Mouse (Mus musculus) heart, adult 2 months (tissue): ENCODE results near the gene Mapk13. TPM values are rescaled to one million over a fixed set of nuclear protein-coding genes. Genes with fewer than 3 reads are reported as not detected.
"Not testable (repeated sequence)": the region's sequence is repeated elsewhere in the genome, so short reads cannot be mapped to it uniquely, and the experiment has no call there.

Source experiments
- DNase-seq, 2 experiments: peaks; one replicate each; pipeline ENCODE4 v3.0.0; 2021
- H3K27ac ChIP-seq: fragments of 200-600 bp; 2 replicates; pipeline ENCODE4 v1.8.1; 2022
- H3K27me3 ChIP-seq: fragments of 200-500 bp; 2 replicates; pipeline ENCODE4 v1.6.1; 2012; ENCODE audit warnings: mild to moderate bottlenecking, low read length, inconsistent platforms, mixed read lengths; ENCODE audit not compliant: control insufficient read depth, insufficient read depth
- H3K36me3 ChIP-seq: fragments of 200-500 bp; 2 replicates; pipeline ENCODE4 v1.6.1; 2012; ENCODE audit warnings: low read length, inconsistent platforms; ENCODE audit not compliant: control insufficient read depth, insufficient read depth
- H3K4me1 ChIP-seq: fragments of 200-500 bp; 2 replicates; pipeline ENCODE4 v1.6.1; 2011; ENCODE audit warnings: low read length; ENCODE audit not compliant: control insufficient read depth, insufficient read depth
- H3K4me3 ChIP-seq: fragments of 200-600 bp; 2 replicates; pipeline ENCODE4 v1.8.1; 2022
- H3K79me2 ChIP-seq: fragments of 200-500 bp; replicated peaks from 2 replicates; pipeline ENCODE4 v1.6.1; 2012; ENCODE audit warnings: mild to moderate bottlenecking, inconsistent platforms, low read length, moderate library complexity, mixed read lengths; ENCODE audit not compliant: control insufficient read depth, insufficient read depth
- H3K9ac ChIP-seq: fragments of 200-500 bp; 2 replicates; pipeline ENCODE4 v1.6.1; 2012; ENCODE audit warnings: low read depth, mild to moderate bottlenecking, control low read depth, inconsistent platforms, low read length, mixed read lengths
- CTCF ChIP-seq: fragments of 200-600 bp; IDR thresholded peaks from 2 replicates; pipeline ENCODE4 v1.8.1; 2022; ENCODE audit warnings: antibody characterized with exemption, mild to moderate bottlenecking, moderate library complexity
- EP300 ChIP-seq: fragments of 200-500 bp; IDR thresholded peaks from 2 replicates; pipeline ENCODE4 v1.6.1; 2011; ENCODE audit warnings: low read depth, low read length, control low read depth; ENCODE audit not compliant: insufficient read depth
- POLR2A ChIP-seq: fragments of 200-500 bp; IDR thresholded peaks from 2 replicates; pipeline ENCODE4 v1.6.1; 2011; ENCODE audit warnings: mild to moderate bottlenecking, low read depth, low read length, control low read depth; ENCODE audit not compliant: insufficient read depth
- WGBS: fragments of 180-500 bp; shearing (Covaris S2); methylation state at CpG from one replicate; pipeline ENCODE4 v1.1.7; 2018; 5-methylcytosine and 5-hydroxymethylcytosine counted together
- intact Hi-C: fragments of 180-260 bp; cut with DNase I; formaldehyde crosslinking; loops from one replicate; pipeline ENCODE4 v1.15.1; 2025
- polyA plus RNA-seq: library from polyadenylated mRNA; depleted of rRNA; stranded (reverse); fragments of >200 nt; gene quantifications from 2 replicates; pipeline ENCODE4 v1.2.3, GENCODE M21; 2012
- total RNA-seq, 2 experiments: library from RNA; stranded (reverse); gene quantifications; 2 replicates each; pipeline ENCODE4 v1.2.3; 2021

Gene Mapk13
- total and polyA plus RNA-seq, 3 experiments, result 0.48 to 0.78 (median 0.52) TPM

- TF ChIP-seq EP300 (no peak), CTCF (no peak), POLR2A (no peak)
- intact Hi-C loops, result no loop called here
- no peak overlapping the region for H3K27ac ChIP-seq
- no peaks in the 10 kb centered on the region for H3K79me2 ChIP-seq
- no peak overlapping the region for H3K9ac ChIP-seq
- no peaks in the 10 kb centered on the region for H3K27me3 ChIP-seq
- no peak overlapping the region for H3K4me3 ChIP-seq
- H3K36me3 ChIP-seq, result no peaks in the 10 kb centered on the region
- WGBS, result 87% methylated on average over 18 of the region's 18 CpGs
- no peak for DNase-seq
- no peaks in the 10 kb centered on the region for H3K4me1 ChIP-seq
Measured at GRCm38 (mm10) chr17:28814529-28815097, 45.5 kb downstream of the Mapk13 start.

DNA sequence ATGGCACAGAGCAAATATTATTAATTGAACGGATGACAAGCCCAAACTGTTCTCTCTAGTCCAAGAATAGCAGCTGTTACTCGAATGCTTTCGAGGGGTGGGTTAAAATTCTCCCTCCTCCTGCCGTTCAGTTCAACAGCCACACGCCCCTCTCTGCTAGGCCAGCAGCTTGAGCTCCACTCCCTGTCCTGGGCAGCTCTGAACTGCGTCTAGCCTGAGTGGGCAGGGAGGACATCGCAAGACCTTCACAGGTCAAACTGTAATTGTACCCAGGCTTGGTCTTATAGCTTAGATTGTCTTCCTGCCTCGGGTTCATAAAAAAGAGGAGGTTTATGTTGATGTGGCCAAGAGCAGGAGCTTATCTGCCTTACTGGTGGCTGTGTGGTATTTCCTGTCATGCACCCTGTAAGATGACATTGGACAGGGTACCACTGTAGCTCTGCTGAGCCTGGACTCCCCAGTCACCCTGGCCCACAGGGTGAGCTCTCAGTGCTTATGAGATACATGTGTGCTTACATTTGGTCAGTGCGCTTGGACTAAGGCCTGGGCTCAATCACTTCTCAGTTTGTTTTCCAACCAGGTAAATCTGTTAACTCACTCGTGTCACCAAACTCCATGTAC is 46.4 kb downstream of the Mapk13 start:
- Histone ChIP-seq H3K27ac (no peak overlapping the region), H3K9ac (no peak overlapping the region), H3K4me3 (no peak overlapping the region), H3K27me3 (no peaks in the 10 kb centered on the region), H3K36me3 (no peaks in the 10 kb centered on the region), H3K4me1 (no peaks in the 10 kb centered on the region), H3K79me2 (no peaks in the 10 kb centered on the region)
- no peak for TF ChIP-seq CTCF
- no peak for TF ChIP-seq EP300
- TF ChIP-seq POLR2A, result no peak
- intact Hi-C loops, result no loop called here
- 41% methylated on average over 10 of the region's 10 CpGs for WGBS
- DNase-seq, result no peak

- H3K27me3 ChIP-seq, DNase-seq, H3K36me3 ChIP-seq, H3K27ac ChIP-seq, intact Hi-C loops, H3K4me3 ChIP-seq, H3K9ac ChIP-seq, H3K79me2 ChIP-seq, H3K4me1 ChIP-seq: not testable (repeated sequence)
- 92% methylated on average over 10 of the region's 10 CpGs for WGBS
Measured at GRCm38 (mm10) chr17:28816326-28816725, 47.2 kb downstream of the Mapk13 start.

DNA sequence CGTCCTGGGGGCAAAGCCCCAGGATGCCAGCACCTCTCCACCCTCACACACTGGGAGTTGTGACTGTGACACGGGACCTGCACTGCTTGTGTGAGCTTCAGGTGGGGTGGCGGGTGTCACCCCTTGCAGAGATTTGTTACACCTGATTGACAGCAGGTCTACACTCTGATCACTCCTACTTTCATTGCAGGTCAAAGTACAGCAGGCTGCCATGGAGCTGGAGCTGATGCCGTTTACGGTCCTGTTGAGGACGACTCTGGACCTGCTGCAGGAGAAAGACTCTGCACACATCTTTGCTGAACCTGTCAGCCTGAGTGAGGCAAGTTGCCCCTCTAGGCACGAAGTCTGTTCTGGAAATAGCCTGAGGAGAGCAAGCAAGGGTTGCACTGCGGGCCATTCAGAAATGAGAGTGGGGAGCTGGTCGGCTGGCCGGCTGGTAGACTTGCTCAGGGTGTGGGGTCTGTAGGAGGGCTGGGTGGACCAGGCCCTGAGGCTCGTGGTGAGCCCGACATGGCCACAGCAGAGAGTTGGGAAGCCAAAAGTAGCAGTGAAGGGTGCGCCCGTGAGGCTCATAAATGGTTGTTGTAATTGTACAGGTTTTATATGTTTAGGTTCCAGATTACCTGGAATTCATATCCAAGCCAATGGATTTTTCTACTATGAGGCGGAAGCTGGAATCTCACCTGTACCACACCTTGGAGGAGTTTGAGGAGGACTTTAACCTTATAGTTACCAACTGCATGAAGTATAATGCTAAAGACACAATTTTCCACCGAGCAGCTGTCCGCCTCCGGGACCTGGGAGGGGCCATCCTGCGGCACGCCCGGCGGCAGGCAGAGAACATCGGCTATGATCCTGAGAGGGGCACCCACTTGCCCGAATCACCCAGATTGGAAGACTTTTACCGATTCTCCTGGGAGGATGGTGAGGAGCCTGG is 48.0 kb downstream of the Mapk13 start:
- WGBS, result 96% methylated on average over 25 of the region's 25 CpGs
- TF ChIP-seq EP300 (no peak), POLR2A (no peak), CTCF (no peak)
- DNase-seq, result no peak

GRCm38 (mm10) chr17:28820189-28820588 is 51.1 kb downstream of the Mapk13 start:
- intact Hi-C loops, result no loop called here
- no peaks in the 10 kb centered on the region for H3K36me3 ChIP-seq

More for the DNA sequence above, 48.0 kb downstream of the Mapk13 start:
- Histone ChIP-seq H3K79me2 (no peaks in the 10 kb centered on the region), H3K4me1 (no peaks in the 10 kb centered on the region), H3K36me3 (no peaks in the 10 kb centered on the region), H3K9ac (no peak overlapping the region), H3K27me3 (no peaks in the 10 kb centered on the region), H3K4me3 (no peak overlapping the region), H3K27ac (no peak overlapping the region)
- intact Hi-C loops, result no loop called here

DNA sequence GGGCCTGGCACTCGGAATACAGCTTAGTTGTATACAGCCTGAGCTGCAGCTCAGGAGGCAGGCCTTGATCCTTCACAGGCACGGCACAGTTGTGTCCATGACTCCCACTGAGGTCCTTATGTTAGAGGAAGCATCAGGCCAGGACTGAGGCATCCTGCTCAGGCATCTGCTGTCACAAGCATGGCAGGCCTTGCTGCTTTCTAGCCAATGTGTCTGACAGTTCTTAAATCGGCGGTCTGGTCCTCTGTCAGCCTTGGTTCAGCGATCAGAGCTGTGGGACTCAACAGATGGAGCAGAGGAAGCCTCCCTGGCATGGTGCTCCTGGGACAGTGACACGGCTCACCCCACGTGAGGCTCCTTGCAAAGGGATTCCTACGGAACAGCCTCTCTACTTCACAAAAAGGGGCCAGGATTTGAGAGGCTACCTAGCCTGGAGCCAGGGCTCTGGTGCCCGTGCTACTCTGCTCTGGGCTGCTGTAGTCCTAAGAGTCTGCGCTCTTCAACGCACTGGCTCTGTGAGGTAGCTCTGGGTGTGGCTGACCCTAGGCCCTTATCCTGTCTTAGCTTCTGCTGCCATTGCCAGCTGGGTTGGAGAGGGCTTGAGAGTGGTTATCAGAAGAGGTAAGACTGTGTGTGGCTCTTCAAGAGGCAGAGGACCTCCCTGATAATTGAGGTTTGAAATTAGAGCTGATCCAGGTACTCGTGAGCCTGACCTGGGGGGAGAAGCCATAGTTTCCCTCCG is 54.1 kb downstream of the Mapk13 start:
- intact Hi-C loops, result no loop called here
- Histone ChIP-seq H3K4me1 (no peaks in the 10 kb centered on the region), H3K27ac (no peak overlapping the region), H3K36me3 (no peaks in the 10 kb centered on the region), H3K27me3 (no peaks in the 10 kb centered on the region), H3K4me3 (no peak overlapping the region), H3K79me2 (no peaks in the 10 kb centered on the region), H3K9ac (no peak overlapping the region)
- TF ChIP-seq EP300, result no peak
- TF ChIP-seq POLR2A, result no peak
- TF ChIP-seq CTCF, result no peak
- no peak for DNase-seq
- 91% methylated on average over 13 of the region's 13 CpGs for WGBS

More at GRCm38 (mm10) chr17:28820189-28820588, 51.1 kb downstream of the Mapk13 start:
- 71% methylated on average over 2 of the region's 2 CpGs for WGBS
- DNase-seq, result no peak
- H3K27ac ChIP-seq, result no peak overlapping the region
- H3K79me2 ChIP-seq, result no peaks in the 10 kb centered on the region
- H3K27me3 ChIP-seq, result no peaks in the 10 kb centered on the region
- TF ChIP-seq EP300, result no peak
- TF ChIP-seq POLR2A, result no peak
- no peak for TF ChIP-seq CTCF
- H3K9ac ChIP-seq, result no peak overlapping the region
- no peaks in the 10 kb centered on the region for H3K4me1 ChIP-seq
- H3K4me3 ChIP-seq, result no peak overlapping the region
